Mouse (Mus musculus): ENCODE measurements around the gene Acaca.

DNA sequence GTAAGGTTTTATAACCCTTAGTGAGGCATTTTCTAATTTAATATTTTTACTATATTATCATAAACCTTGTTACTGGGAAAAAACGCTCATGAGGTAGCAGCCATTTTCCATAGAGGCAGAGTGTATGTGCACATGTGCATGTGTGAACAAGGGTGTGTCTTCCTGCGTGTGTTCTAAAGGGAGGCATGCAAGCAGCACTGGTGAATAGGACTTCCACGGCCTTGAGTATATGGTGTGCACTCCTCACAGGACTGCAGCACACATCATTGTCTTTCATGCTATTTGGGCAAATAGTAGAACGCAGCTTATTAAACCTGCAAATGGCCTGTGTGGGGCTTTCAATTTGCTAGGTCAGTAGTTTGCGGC lies 297.1 kb downstream of the Acaca start:
- TF ChIP-seq CTCF (IDR thresholded peaks at IDR 0.05; ENCODE audit: extremely low read depth, insufficient read depth, low read length) (no peak), POLR2A (IDR thresholded peaks at IDR 0.05; ENCODE audit: extremely low read depth, insufficient read depth, low read length) (no peak)

Measured in cortical plate, adult 2 months (tissue).